Mouse (Mus musculus) embryonic facial prominence, embryonic 11.5 days (tissue): Measurements from ENCODE around the gene Nectin4. TPM values are rescaled to one million over a fixed set of nuclear protein-coding genes. Genes with fewer than 3 reads are reported as not detected.

Experiments
- ATAC-seq: fragments of 200-750 bp; cut with Nextera tagmentation; replicated peaks from 2 replicates; pipeline ENCODE4 v1.8.0; 2017; ENCODE audit warnings: low read depth; ENCODE audit not compliant: insufficient number of reproducible peaks, low FRiP score, low TSS enrichment
- DNase-seq: peaks from one replicate; pipeline ENCODE4 v3.0.0-alpha.2; 2015; ENCODE audit warnings: low spot score
- H3K27ac ChIP-seq: fragments of 300-500 bp; sonication (generic); replicated peaks from 2 replicates; pipeline ENCODE4 v1.5.1; 2014; ENCODE audit warnings: mild to moderate bottlenecking, low read depth, low read length, control low read depth
- H3K27me3 ChIP-seq: fragments of 300-500 bp; sonication (generic); 2 replicates; pipeline ENCODE4 v1.6.1; 2014; ENCODE audit warnings: mild to moderate bottlenecking, low read length, moderate library complexity, mixed read lengths; ENCODE audit not compliant: control insufficient read depth, insufficient read depth
- H3K36me3 ChIP-seq: fragments of 300-500 bp; sonication (generic); replicated peaks from 2 replicates; pipeline ENCODE4 v1.6.1; 2014; ENCODE audit warnings: low read depth, mild to moderate bottlenecking, low read length, moderate library complexity, mixed read lengths; ENCODE audit not compliant: control insufficient read depth, insufficient read depth
- H3K4me1 ChIP-seq: fragments of 300-500 bp; sonication (generic); 2 replicates; pipeline ENCODE4 v1.6.1; 2014; ENCODE audit warnings: low read length, mixed read lengths; ENCODE audit not compliant: control insufficient read depth, insufficient read depth
- H3K4me2 ChIP-seq: fragments of 300-500 bp; sonication (generic); 2 replicates; pipeline ENCODE4 v1.6.1; 2014; ENCODE audit warnings: low read depth, mild to moderate bottlenecking, control low read depth, low read length, moderate library complexity
- H3K4me3 ChIP-seq: fragments of 300-500 bp; sonication (generic); 2 replicates; pipeline ENCODE4 v1.5.1; 2014; ENCODE audit warnings: low read depth, low read length, control low read depth
- H3K9ac ChIP-seq: fragments of 300-500 bp; sonication (generic); replicated peaks from 2 replicates; pipeline ENCODE4 v1.6.1; 2014; ENCODE audit warnings: mild to moderate bottlenecking, control low read depth, low read length
- H3K9me3 ChIP-seq: fragments of 300-500 bp; sonication (generic); replicated peaks from 2 replicates; pipeline ENCODE4 v1.6.1; 2016; ENCODE audit warnings: mild to moderate bottlenecking, low read length, inconsistent platforms, mixed read lengths; ENCODE audit not compliant: control insufficient read depth
- WGBS: fragments of 180-500 bp; shearing (Covaris S2); extraction: QIAGEN DNeasy Blood & Tissue Kit; methylation state at CpG from one replicate; pipeline ENCODE4 v1.1.7; 2014; 5-methylcytosine and 5-hydroxymethylcytosine counted together
- polyA plus RNA-seq: library from polyadenylated mRNA; unstranded; fragments of >200 nt; fragmentation: Nextera tagmentation; extraction: Ambion mirVana; gene quantifications from 2 replicates; pipeline ENCODE4 v1.2.1, GENCODE M21; 2014

The Nectin4 gene
- polyA plus RNA-seq, 1 experiment from 2014 or later, result 2.4 TPM

GRCm38 (mm10) chr1:171419291-171419882, 49.5 kb downstream of the Nectin4 start:
- H3K27ac ChIP-seq, result no peak overlapping the region
- H3K4me3 ChIP-seq, result no peak overlapping the region
- no peaks in the 10 kb centered on the region for H3K27me3 ChIP-seq
- no peaks in the 10 kb centered on the region for H3K9me3 ChIP-seq
- no peaks in the 10 kb centered on the region for H3K4me1 ChIP-seq
- peaks cover 13% of the 10 kb centered on the region for H3K36me3 ChIP-seq
- H3K9ac ChIP-seq, result no peak overlapping the region
- ATAC-seq (0 out of 2 replicates have a peak, but pooled peaks have one; percentile 12), DNase-seq (no peak)
- no peak overlapping the region for H3K4me2 ChIP-seq
- 55% methylated on average over 12 of the region's 12 CpGs for WGBS

- DNase-seq (no peak), ATAC-seq (no peak)
- no peak overlapping the region for H3K4me2 ChIP-seq
- H3K9me3 ChIP-seq, result no peaks in the 10 kb centered on the region
- no peak overlapping the region for H3K4me3 ChIP-seq
- H3K9ac ChIP-seq, result no peak overlapping the region
- peaks cover 13% of the 10 kb centered on the region for H3K36me3 ChIP-seq
- H3K27me3 ChIP-seq, result no peaks in the 10 kb centered on the region
- no peaks in the 10 kb centered on the region for H3K4me1 ChIP-seq
- H3K27ac ChIP-seq, result no peak overlapping the region
- WGBS, result 83% methylated on average over 5 of the region's 5 CpGs
Measured at GRCm38 (mm10) chr1:171419905-171420304, 50.0 kb downstream of the Nectin4 start.

GRCm38 (mm10) chr1:171422504-171423095, 52.7 kb downstream of the Nectin4 start:
- 90% methylated on average over 8 of the region's 8 CpGs for WGBS

GRCm38 (mm10) chr1:171424638-171425037, 54.7 kb downstream of the Nectin4 start:
- Histone ChIP-seq H3K9me3 (no peaks in the 10 kb centered on the region), H3K4me1 (no peaks in the 10 kb centered on the region), H3K4me2 (no peak overlapping the region), H3K9ac (no peak overlapping the region), H3K4me3 (no peak overlapping the region), H3K27me3 (no peaks in the 10 kb centered on the region), H3K27ac (no peak overlapping the region), H3K36me3 (no peaks in the 10 kb centered on the region)
- WGBS, result 77% methylated on average over 5 of the region's 5 CpGs
- DNase-seq (no peak), ATAC-seq (no peak)

More at GRCm38 (mm10) chr1:171422504-171423095, 52.7 kb downstream of the Nectin4 start:
- H3K9ac ChIP-seq, result no peak overlapping the region
- DNase-seq (no peak), ATAC-seq (no peak)
- H3K4me2 ChIP-seq, result no peak overlapping the region
- H3K4me3 ChIP-seq, result no peak overlapping the region
- H3K4me1 ChIP-seq, result no peaks in the 10 kb centered on the region
- no peak overlapping the region for H3K27ac ChIP-seq
- H3K36me3 ChIP-seq, result peaks cover 8% of the 10 kb centered on the region
- H3K27me3 ChIP-seq, result no peaks in the 10 kb centered on the region
- no peaks in the 10 kb centered on the region for H3K9me3 ChIP-seq

- Histone ChIP-seq H3K9me3 (no peaks in the 10 kb centered on the region), H3K9ac (no peak overlapping the region), H3K4me3 (no peak overlapping the region), H3K27ac (no peak overlapping the region), H3K4me1 (no peaks in the 10 kb centered on the region), H3K36me3 (no peaks in the 10 kb centered on the region), H3K4me2 (no peak overlapping the region), H3K27me3 (no peaks in the 10 kb centered on the region)
- DNase-seq (no peak), ATAC-seq (no peak)
- WGBS, result 82% methylated on average over 4 of the region's 4 CpGs
Measured at GRCm38 (mm10) chr1:171425126-171425525, 55.2 kb downstream of the Nectin4 start.

GRCm38 (mm10) chr1:171432158-171432557, 62.3 kb downstream of the Nectin4 start:
- H3K4me2 ChIP-seq, result no peak overlapping the region
- no peak overlapping the region for H3K27ac ChIP-seq
- 83% methylated on average over 5 of the region's 5 CpGs for WGBS
- H3K36me3 ChIP-seq, result no peaks in the 10 kb centered on the region
- no peaks in the 10 kb centered on the region for H3K4me1 ChIP-seq
- ATAC-seq (no peak), DNase-seq (no peak)
- no peak overlapping the region for H3K9ac ChIP-seq
- no peaks in the 10 kb centered on the region for H3K9me3 ChIP-seq
- no peak overlapping the region for H3K4me3 ChIP-seq
- H3K27me3 ChIP-seq, result no peaks in the 10 kb centered on the region; the same call in 1 of the 2 replicates

- Histone ChIP-seq H3K27me3 (peaks cover 2% of the 10 kb centered on the region; the same call in 1 of the 2 replicates), H3K9ac (no peak overlapping the region), H3K36me3 (no peaks in the 10 kb centered on the region), H3K27ac (no peak overlapping the region), H3K4me2 (no peak overlapping the region), H3K4me1 (no peaks in the 10 kb centered on the region), H3K4me3 (no peak overlapping the region), H3K9me3 (no peaks in the 10 kb centered on the region)
- 67% methylated on average over 7 of the region's 7 CpGs for WGBS
- DNase-seq (no peak), ATAC-seq (no peak)
Measured at GRCm38 (mm10) chr1:171435288-171435814, 65.5 kb downstream of the Nectin4 start.

- no peaks in the 10 kb centered on the region for H3K4me1 ChIP-seq
- no peak overlapping the region for H3K9ac ChIP-seq
- 69% methylated on average over 1 of the region's 1 CpGs for WGBS
- ATAC-seq, result no peak
- no peak overlapping the region for H3K4me2 ChIP-seq
- no peak for DNase-seq
- no peaks in the 10 kb centered on the region for H3K36me3 ChIP-seq
- H3K4me3 ChIP-seq, result no peak overlapping the region
- peaks cover 2% of the 10 kb centered on the region; the same call in 1 of the 2 replicates for H3K27me3 ChIP-seq
- no peaks in the 10 kb centered on the region for H3K9me3 ChIP-seq
- H3K27ac ChIP-seq, result no peak overlapping the region
Measured at GRCm38 (mm10) chr1:171435974-171436373, 66.1 kb downstream of the Nectin4 start.
